Mouse (Mus musculus) embryonic fibroblast, embryonic 13.5 days (primary cell): Measurements from ENCODE around the gene Ptpru.

ENCODE experiments used
- CTCF ChIP-seq: IDR thresholded peaks from 2 replicates; pipeline ENCODE4 v1.5.1; 2011; ENCODE audit warnings: mild to moderate bottlenecking, control low read depth, low read length, moderate library complexity, borderline replicate concordance; ENCODE audit not compliant: insufficient read depth
- POLR2A ChIP-seq: IDR thresholded peaks from 2 replicates; pipeline ENCODE4 v1.6.1; 2011; ENCODE audit warnings: low read depth, mild to moderate bottlenecking, control low read depth, low read length, moderate library complexity

DNA sequence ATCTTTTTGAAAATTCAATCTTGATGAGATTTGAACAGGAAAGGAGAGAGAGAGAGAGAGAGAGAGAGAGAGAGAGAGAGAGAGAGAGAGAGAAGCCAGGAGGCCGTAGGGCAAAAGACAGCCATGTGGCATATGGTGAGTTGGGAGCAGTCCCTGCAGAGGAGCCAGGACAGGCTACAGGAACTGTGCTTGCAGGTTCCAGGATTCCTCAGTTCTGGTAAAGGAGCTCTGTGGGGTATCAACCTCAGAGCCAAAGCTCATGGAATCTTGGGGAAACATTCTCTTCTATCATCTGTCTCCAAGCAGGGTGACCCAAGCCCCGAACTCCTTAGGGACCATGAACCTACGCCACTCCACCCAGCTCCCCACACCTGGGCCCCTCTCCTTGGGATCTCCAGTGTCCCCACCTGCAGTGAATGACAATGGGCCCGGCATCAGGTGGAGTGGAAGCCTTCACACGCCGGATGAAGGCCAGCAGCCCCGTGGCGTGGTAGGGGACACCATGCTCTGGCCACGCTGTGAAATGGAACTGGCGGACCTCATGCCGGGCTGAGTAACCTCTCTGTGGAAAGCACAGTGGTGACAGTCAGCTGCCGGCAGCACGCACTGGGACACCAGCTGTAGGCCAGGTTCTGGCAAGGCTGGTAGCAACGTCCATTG, 59.3 kb downstream of the Ptpru start:
- TF ChIP-seq POLR2A, result no peak
- TF ChIP-seq CTCF, result no peak
